10 mouse cellular contexts compared by ENCODE assay signal in genomic region chr12:118564394-118565112, GRCm38 (mm10).
DNase-seq lines count a peak whose midpoint lies in the region; ATAC-seq lines count a peak whose summit lies in the region.
"Had no signal": no experiment of that assay in that cellular context is flagged by ENCODE, and none has a peak within 500 bp of the region (broad histone marks: within the 10 kb centered on the region; RNA-seq: fewer than 3 reads in every experiment).

No protein-coding gene starts in this region.

- no peak overlapping the region for H3K27ac ChIP-seq in hindbrain, embryonic 16.5 days (ENCODE audit: low read depth, low read length)

- H3K4me1 ChIP-seq in hindbrain, embryonic 16.5 days (ENCODE audit: control insufficient read depth, insufficient read depth, low read depth, low read length), result peaks cover 6% of the 10 kb centered on the region

- H3K9ac ChIP-seq in hindbrain, embryonic 16.5 days (ENCODE audit: low read depth, low read length), result no peak overlapping the region

- H3K4me3 ChIP-seq in hindbrain, embryonic 16.5 days (ENCODE audit: low read length), result no peak overlapping the region
- H3K4me3 ChIP-seq: myocyte had no signal

- DNase-seq in heart, postnatal 10 days, result peak; percentile 12 to 22
- DNase-seq in heart, postnatal 14 days, result no peak
- DNase-seq in right cerebral cortex, postnatal 4 days, result peak; percentile 5
- DNase-seq in right cerebral cortex, postnatal 14 days, result no peak
- peak; percentile 23 for DNase-seq in retina, postnatal 1 day
- no peak for DNase-seq in layer of hippocampus, postnatal 36 days
- DNase-seq in cerebellum, postnatal 36 days, result no peak
- DNase-seq: heart, postnatal 4 days had no signal

- H3K27me3 ChIP-seq in hindbrain, embryonic 16.5 days (replicated peaks; ENCODE audit: control insufficient read depth, insufficient read depth, low read length), result no peaks in the 10 kb centered on the region

- H3K36me3 ChIP-seq in hindbrain, embryonic 16.5 days (ENCODE audit: control insufficient read depth, insufficient read depth, low read length), result no peaks in the 10 kb centered on the region

- ATAC-seq in hindbrain, embryonic 16.5 days, result peak; percentile 89

- no peak overlapping the region for H3K4me2 ChIP-seq in hindbrain, embryonic 16.5 days (ENCODE audit: low read length)

- WGBS in hindbrain, embryonic 16.5 days, result 16% methylated on average over 9 of the region's 9 CpGs

- H3K9me3 ChIP-seq in hindbrain, embryonic 16.5 days (ENCODE audit: control insufficient read depth, low read length), result no peaks in the 10 kb centered on the region

- intact Hi-C loops in heart, postnatal 10 days (cut with DNase I), result no loop called here
- intact Hi-C loops in heart, postnatal 14 days (cut with DNase I), result no loop called here

Comparison
In these comparisons a context has a peak if more than half of its experiments do, and no peak if none do; other contexts are left out.
1. DNase-seq: peak in heart, postnatal 10 days (2 of 2), right cerebral cortex, postnatal 4 days (single experiment) and retina, postnatal 1 day (single experiment); none in heart, postnatal 14 days (0 of 2), right cerebral cortex, postnatal 14 days (single experiment), layer of hippocampus, postnatal 36 days (0 of 2) and cerebellum, postnatal 36 days (0 of 2).